In genomic region chr5:118065516-118066255, GRCm38 (mm10) we compare ENCODE assay signal across 10 mouse cellular contexts. TPM values are rescaled to one million over a fixed set of nuclear protein-coding genes. Genes with fewer than 3 reads are reported as not detected.
DNase-seq lines count a peak whose midpoint lies in the region; ATAC-seq and TF ChIP-seq lines count a peak whose summit lies in the region.
"Had no signal": no experiment of that assay in that cellular context is flagged by ENCODE, and none has a peak within 500 bp of the region (broad histone marks: within the 10 kb centered on the region; RNA-seq: fewer than 3 reads in every experiment).

No protein-coding gene starts in this region.

- no peak for TF ChIP-seq CTCF in intestine, postnatal 0 days (IDR thresholded peaks at IDR 0.05; ENCODE audit: low read depth)

- peak; percentile 23; the same call in 1 of the 2 replicates for ATAC-seq in intestine, postnatal 0 days
- no peak for ATAC-seq in intestine, embryonic 16.5 days

- no peak overlapping the region for H3K4me3 ChIP-seq in intestine, postnatal 0 days (ENCODE audit: low read depth, low read length)
- no peak overlapping the region for H3K4me3 ChIP-seq in intestine, embryonic 16.5 days (ENCODE audit: low read length)
- H3K4me3 ChIP-seq: liver, embryonic 13.5 days had no signal

- intact Hi-C loops in heart, postnatal 10 days (cut with DNase I): loop anchor here (5.0 kb wide), 1 partner anchor 43 kb away; no protein-coding TSS in a partner anchor

- no peak overlapping the region for H3K4me2 ChIP-seq in intestine, postnatal 0 days (replicated peaks; ENCODE audit: low read depth)
- no peak overlapping the region for H3K4me2 ChIP-seq in intestine, embryonic 16.5 days (ENCODE audit: low read depth, low read length)
- H3K4me2 ChIP-seq: liver, embryonic 13.5 days had no signal

- H3K9ac ChIP-seq in intestine, postnatal 0 days (ENCODE audit: low read depth, low read length): no peak overlapping the region
- H3K9ac ChIP-seq in intestine, embryonic 16.5 days (ENCODE audit: low read depth, low read length): no peak overlapping the region
- H3K9ac ChIP-seq: liver, embryonic 13.5 days had no signal

- H3K4me1 ChIP-seq in intestine, postnatal 0 days (replicated peaks; ENCODE audit: control insufficient read depth, insufficient read depth, low read length): no peaks in the 10 kb centered on the region
- H3K4me1 ChIP-seq in intestine, embryonic 16.5 days (ENCODE audit: control insufficient read depth, insufficient read depth, low read length): peaks cover 9% of the 10 kb centered on the region; the same call in 1 of the 2 replicates

- WGBS in intestine, postnatal 0 days: 79% methylated on average over 19 of the region's 19 CpGs
- 87% methylated on average over 19 of the region's 19 CpGs for WGBS in intestine, embryonic 16.5 days

- no peaks in the 10 kb centered on the region for H3K9me3 ChIP-seq in intestine, postnatal 0 days (ENCODE audit: control insufficient read depth)
- H3K9me3 ChIP-seq in intestine, embryonic 16.5 days (ENCODE audit: control insufficient read depth, low read length): no peaks in the 10 kb centered on the region
- H3K9me3 ChIP-seq: liver, embryonic 13.5 days had no signal

- no peaks in the 10 kb centered on the region for H3K27me3 ChIP-seq in intestine, postnatal 0 days (replicated peaks; ENCODE audit: control insufficient read depth, insufficient read depth, low read length)
- H3K27me3 ChIP-seq in intestine, embryonic 16.5 days (replicated peaks; ENCODE audit: control insufficient read depth, insufficient read depth, low read length): no peaks in the 10 kb centered on the region
- H3K27me3 ChIP-seq: CH12.LX; liver, embryonic 13.5 days had no signal

- DNase-seq in cerebellum, adult 11 months: peak; percentile 87
- peak; percentile 61 to 67 for DNase-seq in heart, postnatal 10 days
- DNase-seq in kidney, postnatal 4 days: peak; percentile 44 to 68
- DNase-seq in spleen, postnatal 14 days (ENCODE audit: low spot score in 2 of 2): no peak
- DNase-seq in layer of hippocampus, adult 18-20 months (ENCODE audit: low spot score in 2 of 2): no peak
- no peak for DNase-seq in left cerebral cortex, adult 11 months (ENCODE audit: low spot score)
- DNase-seq: liver, embryonic 13.5 days had no signal

- H3K27ac ChIP-seq in intestine, postnatal 0 days (ENCODE audit: low read depth, low read length): no peak overlapping the region
- H3K27ac ChIP-seq in intestine, embryonic 16.5 days (ENCODE audit: low read length): no peak overlapping the region
- H3K27ac ChIP-seq: liver, embryonic 13.5 days had no signal

- H3K36me3 ChIP-seq in intestine, postnatal 0 days (ENCODE audit: control insufficient read depth, insufficient read depth): peaks cover 59% of the 10 kb centered on the region; the same call in 1 of the 2 replicates
- H3K36me3 ChIP-seq in intestine, embryonic 16.5 days (ENCODE audit: control insufficient read depth, insufficient read depth, low read length): 0 out of 2 replicates have a peak, but pooled peaks cover 2% of the 10 kb centered on the region

RNA-seq across cellular contexts. Expression of gene Tesc, which starts 38.1 kb away (rescaled TPM):
- 2.8 and 3.3 TPM in 2 replicates for polyA plus RNA-seq in intestine, postnatal 0 days (2015; fragmentation: Nextera tagmentation; extraction: Ambion mirVana)
- polyA plus RNA-seq in intestine, embryonic 16.5 days (2015; fragmentation: Nextera tagmentation; extraction: Ambion mirVana): 3.6 and 4.0 TPM in 2 replicates
- total RNA-seq in heart, postnatal 10 days (2021): 100 to 1,000 TPM; 111 to 112 TPM
- total RNA-seq in layer of hippocampus, adult 18-20 months (2021): 10 to 100 TPM; 92.6 to 94.2 TPM

Comparison
In these comparisons a context has a peak if more than half of its experiments do, and no peak if none do; other contexts are left out.
1. DNase-seq: peak in cerebellum, adult 11 months (single experiment), heart, postnatal 10 days (2 of 2) and kidney, postnatal 4 days (2 of 2); none in spleen, postnatal 14 days (0 of 2), layer of hippocampus, adult 18-20 months (0 of 2) and left cerebral cortex, adult 11 months (single experiment).